Mouse (Mus musculus): ENCODE results near the gene Lbhd1. TPM values are rescaled to one million over a fixed set of nuclear protein-coding genes. Genes with fewer than 3 reads are reported as not detected.

Lbhd1 gene
- polyA plus RNA-seq, 1 experiment from 2014 or later: 61.5 TPM

DNA sequence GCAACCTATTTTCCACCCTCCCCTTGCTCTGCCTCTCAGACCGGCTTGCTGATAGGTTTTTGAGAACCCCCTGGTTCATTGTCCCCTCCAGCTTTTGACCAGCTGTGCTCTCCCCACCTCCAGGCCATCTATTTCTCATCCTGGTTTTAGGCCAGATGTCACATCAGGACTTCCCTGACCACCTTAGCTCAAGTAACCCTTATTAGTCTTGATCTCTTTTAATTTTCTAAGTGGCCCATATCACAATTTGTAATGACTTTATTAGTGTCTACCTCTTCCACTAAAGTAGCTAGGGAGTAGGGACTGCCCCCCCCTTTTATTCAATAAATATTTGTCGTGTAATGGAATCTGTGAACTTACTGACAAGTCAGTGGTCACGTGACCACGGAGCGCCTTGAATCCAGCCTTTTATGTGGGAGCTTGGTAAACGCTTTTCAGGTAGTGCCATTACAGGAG is 37.3 kb downstream of the Lbhd1 start:
- Histone ChIP-seq H3K9ac (peak overlapping the region; percentile 88), H3K27ac (ENCODE audit: poor library complexity, severe bottlenecking) (peak overlapping the region; percentile 86), H3K4me3 (peak overlapping the region; percentile 86), H3K4me2 (peak overlapping the region; percentile 83), H3K4me1 (replicated peaks) (peaks cover 15% of the 10 kb centered on the region), H3K27me3 (replicated peaks) (no peaks in the 10 kb centered on the region), H3K36me3 (peaks cover 27% of the 10 kb centered on the region), H3K9me3 (replicated peaks) (no peaks in the 10 kb centered on the region)
- WGBS: 1% methylated on average over 6 of the region's 6 CpGs
- no peak for ATAC-seq (ENCODE audit: insufficient number of reproducible peaks, low FRiP score)

DNA sequence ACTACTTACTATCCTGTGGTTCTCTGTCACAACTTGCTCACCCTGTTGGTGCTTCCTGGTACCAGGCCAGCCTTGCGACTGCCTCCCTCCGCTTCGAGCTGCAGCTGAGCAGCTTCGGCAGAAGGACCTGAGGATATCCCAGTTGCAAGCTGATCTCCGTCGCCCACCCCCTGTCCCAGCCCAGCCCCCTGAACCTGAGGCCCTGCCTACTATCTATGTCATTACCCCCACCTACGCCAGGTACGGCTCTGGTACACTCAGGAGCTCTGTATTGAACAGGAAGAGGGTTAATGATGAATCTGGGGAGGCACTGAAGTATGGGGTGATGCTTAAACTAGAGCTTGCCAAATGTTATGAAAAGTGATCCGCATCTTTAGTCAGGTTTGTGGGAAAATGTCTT is 38.2 kb downstream of the Lbhd1 start:
- Histone ChIP-seq H3K4me1 (replicated peaks) (peaks cover 15% of the 10 kb centered on the region), H3K4me2 (peak overlapping the region; percentile 83), H3K9me3 (replicated peaks) (no peaks in the 10 kb centered on the region), H3K4me3 (no peak overlapping the region; the same call in 1 of the 2 replicates), H3K36me3 (peaks cover 27% of the 10 kb centered on the region), H3K27me3 (replicated peaks) (no peaks in the 10 kb centered on the region), H3K27ac (ENCODE audit: poor library complexity, severe bottlenecking) (no peak overlapping the region), H3K9ac (0 out of 2 replicates have a peak overlapping the region, but pooled peaks have one; percentile 25)
- no peak for ATAC-seq (ENCODE audit: insufficient number of reproducible peaks, low FRiP score)
- WGBS: 78% methylated on average over 9 of the region's 9 CpGs

DNA sequence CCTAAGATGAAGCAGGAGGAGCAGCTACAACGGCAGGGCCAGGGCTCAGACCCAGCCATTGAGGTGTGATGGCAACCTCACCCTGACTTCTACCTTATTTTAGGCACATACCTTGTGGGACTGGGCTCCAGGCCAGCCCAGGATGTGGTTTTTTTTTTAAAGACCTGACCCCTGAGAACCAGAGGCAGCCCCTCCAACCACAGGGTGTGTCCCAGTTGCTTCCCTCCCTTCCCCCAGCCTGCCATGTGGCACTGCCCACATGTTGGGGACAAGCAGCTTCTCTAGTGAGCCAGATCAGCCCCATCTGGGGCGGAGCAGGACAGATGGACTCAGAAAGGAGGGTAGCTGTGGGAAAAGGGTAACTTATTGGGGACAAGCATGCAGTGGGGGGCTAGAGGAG is 43.2 kb downstream of the Lbhd1 start:
- Histone ChIP-seq H3K9me3 (replicated peaks) (no peaks in the 10 kb centered on the region), H3K4me2 (no peak overlapping the region), H3K4me1 (replicated peaks) (peaks cover 19% of the 10 kb centered on the region), H3K9ac (no peak overlapping the region), H3K27ac (ENCODE audit: poor library complexity, severe bottlenecking) (no peak overlapping the region), H3K27me3 (replicated peaks) (no peaks in the 10 kb centered on the region; the same call in 1 of the 2 replicates), H3K36me3 (peaks cover 41% of the 10 kb centered on the region), H3K4me3 (no peak overlapping the region)
- ATAC-seq (ENCODE audit: insufficient number of reproducible peaks, low FRiP score): no peak
- 92% methylated on average over 2 of the region's 2 CpGs for WGBS

DNA sequence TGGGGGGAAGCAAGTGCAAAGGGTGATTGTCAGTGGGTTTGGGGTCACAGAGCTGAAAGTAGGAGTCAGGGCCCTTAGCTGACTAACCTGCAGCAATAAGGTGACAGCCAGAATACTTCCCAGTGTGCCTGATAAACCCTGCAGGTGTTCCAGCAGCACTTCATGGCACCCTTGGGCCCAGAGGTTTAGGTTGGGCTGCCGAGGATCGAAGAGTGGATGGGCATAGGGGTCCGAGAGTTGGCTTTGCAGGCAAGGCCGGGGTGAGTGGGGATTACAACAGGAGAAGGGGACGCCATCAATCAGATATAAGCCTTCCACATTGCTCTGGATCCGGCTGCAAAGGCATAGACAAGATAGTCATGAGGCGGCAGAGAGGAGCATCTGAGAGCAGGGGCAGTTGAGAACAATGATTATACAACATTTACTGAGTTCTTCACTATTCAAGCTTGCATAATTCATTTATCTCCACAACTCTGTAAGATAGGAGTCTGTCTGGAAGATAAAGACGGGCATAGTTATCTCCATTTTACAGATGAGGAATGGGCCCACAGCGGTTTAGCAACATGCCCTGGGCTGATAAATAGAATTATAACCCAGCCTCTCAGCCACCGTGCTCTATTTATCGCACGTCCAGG is 44.5 kb downstream of the Lbhd1 start:
- Histone ChIP-seq H3K9me3 (replicated peaks) (no peaks in the 10 kb centered on the region), H3K36me3 (peaks cover 40% of the 10 kb centered on the region), H3K4me3 (no peak overlapping the region), H3K27ac (ENCODE audit: poor library complexity, severe bottlenecking) (no peak overlapping the region), H3K4me1 (replicated peaks) (peaks cover 18% of the 10 kb centered on the region), H3K4me2 (no peak overlapping the region), H3K27me3 (replicated peaks) (no peaks in the 10 kb centered on the region; the same call in 1 of the 2 replicates), H3K9ac (no peak overlapping the region)
- ATAC-seq (ENCODE audit: insufficient number of reproducible peaks, low FRiP score): no peak
- 84% methylated on average over 12 of the region's 12 CpGs for WGBS

DNA sequence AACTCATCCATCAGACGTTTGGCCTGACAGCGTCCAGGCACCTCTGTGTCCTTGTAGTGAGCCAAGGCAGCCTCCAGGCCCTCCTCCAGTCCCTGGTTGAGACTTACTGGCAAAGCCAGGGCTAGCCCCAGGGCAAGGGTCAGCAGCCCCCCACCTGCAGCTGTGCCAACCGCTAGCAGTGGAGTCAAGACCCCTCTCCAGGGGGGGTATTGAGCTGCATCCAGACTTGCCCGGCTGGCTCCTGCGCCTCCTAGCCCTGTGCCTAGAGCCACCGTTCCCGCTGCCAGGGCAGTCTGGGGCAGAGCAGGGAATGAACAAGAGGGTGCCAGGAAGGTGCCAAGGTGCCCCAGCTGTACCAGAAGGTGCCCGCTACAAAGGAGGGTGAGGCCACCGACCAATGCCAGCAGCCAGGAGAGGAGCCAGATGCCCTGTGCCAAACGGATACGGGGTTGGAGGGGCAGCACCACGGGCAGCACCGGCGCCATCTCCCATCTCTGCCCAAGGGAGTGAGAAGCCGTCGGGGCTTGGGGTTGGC is 45.2 kb downstream of the Lbhd1 start:
- H3K36me3 ChIP-seq: peaks cover 47% of the 10 kb centered on the region
- H3K27ac ChIP-seq (ENCODE audit: poor library complexity, severe bottlenecking): no peak overlapping the region
- no peaks in the 10 kb centered on the region for H3K9me3 ChIP-seq (replicated peaks)
- 19% methylated on average over 16 of the region's 16 CpGs for WGBS
- no peaks in the 10 kb centered on the region; the same call in 1 of the 2 replicates for H3K27me3 ChIP-seq (replicated peaks)
- no peak for ATAC-seq (ENCODE audit: insufficient number of reproducible peaks, low FRiP score)
- H3K4me2 ChIP-seq: peak overlapping the region; percentile 82
- peak overlapping the region; percentile 70 for H3K4me3 ChIP-seq
- peak overlapping the region; percentile 85 for H3K9ac ChIP-seq
- peaks cover 18% of the 10 kb centered on the region for H3K4me1 ChIP-seq (replicated peaks)

DNA sequence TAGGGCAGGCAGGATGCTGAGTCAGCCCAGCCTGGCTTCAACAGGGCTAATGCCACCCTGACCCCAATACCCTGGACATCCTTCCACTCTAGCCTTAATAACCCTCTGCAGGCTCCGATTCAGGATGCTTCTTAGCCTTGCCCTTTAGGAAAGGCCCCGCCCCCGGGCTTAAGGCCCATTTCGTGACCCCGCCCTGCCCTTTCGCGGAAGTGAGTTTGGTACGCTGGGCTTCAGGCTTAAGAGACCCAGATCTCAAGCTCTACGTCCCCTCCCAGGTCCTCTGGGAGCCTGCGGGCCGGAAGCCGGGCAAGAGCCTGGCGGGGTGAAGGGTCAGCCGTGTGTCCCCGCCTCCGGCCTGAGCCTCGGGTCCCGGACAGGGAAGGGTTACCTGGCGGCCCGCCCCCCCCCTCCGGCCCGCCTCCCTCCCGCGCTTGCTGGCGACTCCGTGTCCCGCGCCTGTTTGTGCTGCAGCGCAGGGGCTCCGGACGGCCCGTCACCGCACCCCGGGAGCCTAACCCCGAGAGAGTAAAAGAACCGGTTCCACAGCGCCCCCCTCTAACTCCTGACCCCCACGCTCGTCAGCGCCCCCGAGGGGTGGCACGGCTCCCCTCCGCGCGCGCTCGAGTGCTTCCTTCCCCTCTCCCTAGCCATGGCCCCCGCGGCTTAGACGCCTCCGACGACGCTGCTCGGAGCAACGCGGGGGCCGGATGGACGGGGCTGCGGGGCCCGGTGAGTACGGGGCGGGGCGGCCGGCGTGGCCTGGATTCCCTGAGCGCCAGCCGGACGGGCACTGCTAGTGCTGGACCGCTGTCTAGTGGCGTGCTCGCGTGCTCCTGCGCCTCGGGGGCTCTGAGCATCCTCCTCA is 45.9 kb downstream of the Lbhd1 start, which contains the start of the genes Rom1 and Eml3:
TSS of gene Rom1 (minus strand) at position 133 of the 865 bp plus-strand sequence.
TSS of gene Eml3 (plus strand) at position 329 of the 865 bp plus-strand sequence.
- Histone ChIP-seq H3K4me2 (peak within 1 kb of the TSS; percentile 82), H3K9me3 (replicated peaks) (no peaks in the 10 kb centered on the region), H3K9ac (peak within 1 kb of the TSS; percentile 85), H3K36me3 (peaks cover 50% of the 10 kb centered on the region), H3K4me3 (peak within 1 kb of the TSS; percentile 70), H3K4me1 (replicated peaks) (peaks cover 18% of the 10 kb centered on the region), H3K27me3 (replicated peaks) (no peaks in the 10 kb centered on the region; the same call in 1 of the 2 replicates), H3K27ac (ENCODE audit: poor library complexity, severe bottlenecking) (peak within 1 kb of the TSS; percentile 75)
- WGBS: under 1% methylated on average over 74 of the region's 74 CpGs
- peak; percentile 85 for ATAC-seq (ENCODE audit: insufficient number of reproducible peaks, low FRiP score)

DNA sequence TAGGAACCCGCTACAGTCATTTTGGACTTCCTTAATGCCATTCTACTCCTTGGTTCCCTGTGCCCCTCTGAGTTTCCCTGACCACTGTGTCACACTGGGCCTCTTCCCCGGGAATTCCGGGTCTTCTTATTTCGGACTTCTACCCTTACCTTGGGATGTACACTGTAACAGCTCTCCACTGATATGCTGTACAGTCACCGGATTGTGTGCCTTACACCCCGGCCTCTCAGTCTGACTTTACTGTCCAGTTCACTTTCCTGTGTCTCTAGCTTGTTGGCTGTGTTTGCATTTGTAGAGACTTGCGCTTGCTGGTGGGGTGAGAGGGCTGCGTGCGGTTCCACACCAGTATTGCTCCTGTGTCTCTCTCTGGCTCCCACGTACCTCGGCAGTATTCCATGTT is 46.6 kb downstream of the Lbhd1 start:
- Histone ChIP-seq H3K4me3 (peak overlapping the region; percentile 70), H3K27me3 (replicated peaks) (no peaks in the 10 kb centered on the region; the same call in 1 of the 2 replicates), H3K4me1 (replicated peaks) (peaks cover 18% of the 10 kb centered on the region), H3K4me2 (peak overlapping the region; percentile 82), H3K9ac (peak overlapping the region; percentile 85), H3K27ac (ENCODE audit: poor library complexity, severe bottlenecking) (no peak overlapping the region), H3K9me3 (replicated peaks) (no peaks in the 10 kb centered on the region), H3K36me3 (peaks cover 55% of the 10 kb centered on the region)
- no peak for ATAC-seq (ENCODE audit: insufficient number of reproducible peaks, low FRiP score)
- 12% methylated on average over 11 of the region's 11 CpGs for WGBS

DNA sequence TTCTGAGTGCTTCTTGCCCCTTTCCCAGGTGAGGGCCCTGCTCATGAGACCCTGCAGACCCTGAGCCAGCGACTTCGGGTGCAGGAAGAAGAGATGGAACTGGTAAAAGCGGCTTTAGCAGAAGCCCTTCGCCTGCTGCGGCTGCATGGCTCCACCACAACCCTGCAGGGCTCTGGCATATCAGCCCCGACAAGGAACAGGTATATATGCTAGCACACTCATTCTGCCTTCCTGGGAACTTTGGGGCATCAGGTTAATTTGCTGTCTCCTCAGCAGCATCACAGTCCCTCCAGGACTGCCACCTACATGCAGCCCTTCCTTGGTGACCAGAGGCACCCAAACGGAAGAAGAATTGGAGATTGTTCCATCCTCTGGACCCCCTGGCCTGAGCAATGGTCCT is 47.2 kb downstream of the Lbhd1 start:
- Histone ChIP-seq H3K36me3 (peaks cover 54% of the 10 kb centered on the region), H3K4me3 (peak overlapping the region; percentile 70), H3K27ac (ENCODE audit: poor library complexity, severe bottlenecking) (no peak overlapping the region), H3K4me2 (peak overlapping the region; percentile 82), H3K4me1 (replicated peaks) (peaks cover 18% of the 10 kb centered on the region), H3K27me3 (replicated peaks) (no peaks in the 10 kb centered on the region; the same call in 1 of the 2 replicates), H3K9ac (peak overlapping the region; percentile 85), H3K9me3 (replicated peaks) (no peaks in the 10 kb centered on the region)
- no peak for ATAC-seq (ENCODE audit: insufficient number of reproducible peaks, low FRiP score)
- WGBS: 78% methylated on average over 7 of the region's 7 CpGs

DNA sequence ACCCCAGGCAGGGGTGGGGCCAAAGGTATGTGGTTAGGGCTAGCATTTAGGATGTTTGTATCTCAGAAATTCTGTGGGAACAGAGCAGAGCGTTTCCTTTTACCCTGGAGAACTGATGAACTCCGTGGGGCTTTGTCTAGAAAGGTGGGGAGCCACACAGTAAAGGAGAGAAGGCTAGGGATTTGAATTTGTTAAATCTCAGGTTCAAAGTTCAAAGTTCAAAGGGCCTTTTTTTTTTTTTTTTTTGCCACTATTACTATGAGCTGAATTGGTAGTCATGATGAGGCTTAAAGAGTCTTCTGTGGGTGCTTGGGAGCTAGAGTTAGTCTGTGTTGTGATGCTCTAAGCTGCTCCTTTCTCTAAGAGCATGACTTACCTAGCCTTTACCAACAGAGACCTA is 53.2 kb downstream of the Lbhd1 start:
- Histone ChIP-seq H3K27me3 (replicated peaks) (no peaks in the 10 kb centered on the region), H3K4me3 (no peak overlapping the region), H3K4me1 (replicated peaks) (peaks cover 13% of the 10 kb centered on the region), H3K27ac (ENCODE audit: poor library complexity, severe bottlenecking) (no peak overlapping the region), H3K36me3 (peaks cover 61% of the 10 kb centered on the region), H3K4me2 (no peak overlapping the region), H3K9ac (no peak overlapping the region), H3K9me3 (replicated peaks) (no peaks in the 10 kb centered on the region)
- 91% methylated on average over 2 of the region's 2 CpGs for WGBS
- no peak for ATAC-seq (ENCODE audit: insufficient number of reproducible peaks, low FRiP score)

DNA sequence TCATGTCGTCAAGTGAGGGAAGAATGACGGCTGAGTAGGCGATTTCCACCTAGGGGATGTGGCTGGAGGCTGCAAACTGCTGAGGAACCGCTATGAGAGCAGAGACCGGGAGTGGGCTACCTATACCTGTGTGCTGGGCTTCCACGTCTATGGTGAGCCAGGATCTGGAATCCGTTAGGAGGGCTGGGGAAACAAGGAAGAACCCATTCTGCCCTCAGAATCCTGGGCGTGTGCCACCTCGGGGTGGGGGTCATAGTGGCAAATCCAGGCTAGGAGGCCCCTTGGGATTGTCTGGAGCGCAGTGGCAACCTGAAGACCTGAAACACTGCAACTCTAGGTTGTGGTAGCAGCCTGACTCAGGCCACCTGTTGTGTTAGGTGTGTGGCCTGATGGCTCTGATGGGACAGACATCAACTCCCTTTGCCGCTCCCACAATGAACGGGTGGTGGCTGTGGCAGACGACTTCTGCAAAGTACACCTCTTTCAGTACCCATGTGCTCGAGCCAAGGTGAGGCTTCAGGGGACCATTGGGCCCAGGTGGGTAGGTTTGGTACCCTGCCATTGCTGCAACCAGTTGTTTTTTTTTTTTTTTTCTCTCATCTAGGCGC is 57.1 kb downstream of the Lbhd1 start:
- no peaks in the 10 kb centered on the region for H3K27me3 ChIP-seq (replicated peaks)
- 78% methylated on average over 15 of the region's 15 CpGs for WGBS
- peaks cover 53% of the 10 kb centered on the region for H3K36me3 ChIP-seq
- H3K9ac ChIP-seq: peak overlapping the region; percentile 77; the same call in 1 of the 2 replicates
- H3K4me1 ChIP-seq (replicated peaks): peaks cover 35% of the 10 kb centered on the region
- H3K27ac ChIP-seq (ENCODE audit: poor library complexity, severe bottlenecking): no peak overlapping the region
- no peak for ATAC-seq (ENCODE audit: insufficient number of reproducible peaks, low FRiP score)
- no peaks in the 10 kb centered on the region for H3K9me3 ChIP-seq (replicated peaks)
- peak overlapping the region; percentile 72 for H3K4me2 ChIP-seq
- no peak overlapping the region for H3K4me3 ChIP-seq
